ENCODE assay signal across 21 mouse cellular contexts in the genomic region with DNA sequence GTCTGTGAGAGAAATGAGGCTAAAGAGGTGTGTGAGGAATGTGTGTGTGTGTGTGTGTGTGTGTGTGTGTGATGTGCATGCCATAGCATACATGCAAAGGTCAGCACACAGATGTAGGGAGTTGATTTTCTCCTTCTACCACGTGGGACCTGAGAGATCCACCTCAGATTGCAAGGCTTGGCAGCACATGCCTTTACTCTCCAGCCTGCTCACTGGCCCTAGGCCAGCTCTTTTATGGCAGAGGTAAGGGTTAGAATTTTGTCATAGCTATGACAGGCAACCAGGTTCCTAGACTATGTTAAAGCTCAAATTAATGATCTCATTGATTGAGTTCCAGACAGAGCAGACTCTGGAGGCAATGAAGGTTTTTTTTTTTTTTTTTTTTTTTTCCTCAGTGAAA. TPM values are rescaled to one million over a fixed set of nuclear protein-coding genes. Genes with fewer than 3 reads are reported as not detected.
DNase-seq lines count a peak whose midpoint lies in the region; ATAC-seq and TF ChIP-seq lines count a peak whose summit lies in the region.
"Had no signal": no experiment of that assay in that cellular context is flagged by ENCODE, and none has a peak within 500 bp of the region (broad histone marks: within the 10 kb centered on the region; RNA-seq: fewer than 3 reads in every experiment).

No protein-coding gene starts in this region.

- H3K9ac ChIP-seq in kidney, embryonic 14.5 days (ENCODE audit: low read depth, low read length), result no peak overlapping the region
- no peak overlapping the region for H3K9ac ChIP-seq in lung, postnatal 0 days (replicated peaks; ENCODE audit: low read depth)
- H3K9ac ChIP-seq in limb, embryonic 14.5 days (ENCODE audit: low read depth, low read length, severe bottlenecking), result no peak overlapping the region
- H3K9ac ChIP-seq: liver, embryonic 15.5 days; midbrain, embryonic 12.5 days had no signal

- H3K4me2 ChIP-seq in kidney, embryonic 14.5 days (replicated peaks; ENCODE audit: low read depth, low read length), result no peak overlapping the region
- no peak overlapping the region for H3K4me2 ChIP-seq in lung, postnatal 0 days (replicated peaks; ENCODE audit: low read depth, low read length)
- H3K4me2 ChIP-seq in limb, embryonic 14.5 days (replicated peaks; ENCODE audit: low read depth, low read length, severe bottlenecking), result no peak overlapping the region
- H3K4me2 ChIP-seq: heart, embryonic 11.5 days; liver, embryonic 15.5 days; midbrain, embryonic 12.5 days had no signal

- 50% methylated on average over 1 of the region's 1 CpGs for WGBS in kidney, embryonic 14.5 days
- 26% methylated on average over 1 of the region's 1 CpGs for WGBS in lung, postnatal 0 days
- WGBS in limb, embryonic 14.5 days, result 26% methylated on average over 1 of the region's 1 CpGs

- peak; percentile 42 to 47 for DNase-seq in cerebellum, postnatal 14 days
- DNase-seq in cerebellum, adult 11 months, result no peak
- DNase-seq in kidney, postnatal 4 days, result no peak
- DNase-seq in lung, postnatal 0 days (ENCODE audit: low spot score), result peak; percentile 19
- no peak for DNase-seq in lung, postnatal 25 days (ENCODE audit: low spot score)
- DNase-seq in limb, embryonic 14.5 days (ENCODE audit: low spot score), result no peak
- DNase-seq: cerebellum, adult 11-12 months; gastrocnemius, adult 2 months; kidney, adult 8-10 months; kidney, postnatal 25 days; liver; thymus, adult 18-20 months; thymus, postnatal 36 days had no signal

- no peaks in the 10 kb centered on the region for H3K27me3 ChIP-seq in kidney, embryonic 14.5 days (ENCODE audit: control insufficient read depth, insufficient read depth, low read length)
- no peaks in the 10 kb centered on the region for H3K27me3 ChIP-seq in lung, postnatal 0 days (replicated peaks; ENCODE audit: insufficient read depth, low read length)
- no peaks in the 10 kb centered on the region for H3K27me3 ChIP-seq in limb, embryonic 14.5 days (ENCODE audit: control insufficient read depth, insufficient read depth, low read length)
- H3K27me3 ChIP-seq: liver, embryonic 15.5 days; midbrain, embryonic 12.5 days had no signal

- H3K4me1 ChIP-seq in kidney, embryonic 14.5 days (ENCODE audit: control insufficient read depth, insufficient read depth, low read length), result 0 out of 2 replicates have a peak, but pooled peaks cover 4% of the 10 kb centered on the region
- peaks cover 16% of the 10 kb centered on the region for H3K4me1 ChIP-seq in lung, postnatal 0 days (ENCODE audit: insufficient read depth, low read depth, low read length)
- peaks cover 15% of the 10 kb centered on the region for H3K4me1 ChIP-seq in limb, embryonic 14.5 days (ENCODE audit: control insufficient read depth, insufficient read depth, low read length)

- no peaks in the 10 kb centered on the region for H3K36me3 ChIP-seq in kidney, embryonic 14.5 days (ENCODE audit: control insufficient read depth, insufficient read depth, low read length)
- no peaks in the 10 kb centered on the region for H3K36me3 ChIP-seq in lung, postnatal 0 days (ENCODE audit: insufficient read depth, low read length)
- H3K36me3 ChIP-seq in limb, embryonic 14.5 days (ENCODE audit: control insufficient read depth, insufficient read depth, low read length), result no peaks in the 10 kb centered on the region
- H3K36me3 ChIP-seq: forebrain, embryonic 10.5 days; liver, embryonic 15.5 days; midbrain, embryonic 12.5 days had no signal

- TF ChIP-seq POLR2A in limb, embryonic 14.5 days (IDR thresholded peaks at IDR 0.05; ENCODE audit: borderline replicate concordance, extremely low read depth, insufficient read depth, insufficient read length), result no peak

- H3K27ac ChIP-seq in kidney, embryonic 14.5 days (ENCODE audit: low read depth, low read length), result no peak overlapping the region
- no peak overlapping the region for H3K27ac ChIP-seq in lung, postnatal 0 days (ENCODE audit: low read length)
- H3K27ac ChIP-seq in limb, embryonic 14.5 days (replicated peaks; ENCODE audit: low read depth, low read length), result no peak overlapping the region
- H3K27ac ChIP-seq: forebrain, embryonic 10.5 days; gastrocnemius, adult 2 months; liver, embryonic 15.5 days; macrophage; midbrain, embryonic 12.5 days had no signal

- no peak overlapping the region for H3K4me3 ChIP-seq in kidney, embryonic 14.5 days (ENCODE audit: low read length)
- H3K4me3 ChIP-seq in lung, postnatal 0 days (ENCODE audit: low read depth, low read length), result no peak overlapping the region
- no peak overlapping the region for H3K4me3 ChIP-seq in limb, embryonic 14.5 days (replicated peaks; ENCODE audit: low read length)
- H3K4me3 ChIP-seq: forebrain, embryonic 10.5 days; gastrocnemius, adult 2 months; liver, embryonic 15.5 days; midbrain, embryonic 12.5 days had no signal

- no peak for TF ChIP-seq EP300 in lung, postnatal 0 days (IDR thresholded peaks at IDR 0.05)

- peak; percentile 39 for ATAC-seq in kidney, embryonic 14.5 days (ENCODE audit: low FRiP score, low TSS enrichment)
- peak; percentile 38; the same call in 1 of the 2 replicates for ATAC-seq in lung, postnatal 0 days
- ATAC-seq in limb, embryonic 14.5 days (ENCODE audit: low FRiP score, low read depth), result peak; percentile 47; the same call in 1 of the 2 replicates
- ATAC-seq in megakaryocyte, adult 5-6 weeks (ENCODE audit: poor library complexity, severe bottlenecking), result no peak
- ATAC-seq: CD4-positive, CD25-positive, alpha-beta regulatory T cell, adult 4 months had no signal

- no peaks in the 10 kb centered on the region for H3K9me3 ChIP-seq in kidney, embryonic 14.5 days (ENCODE audit: control insufficient read depth, low read length)
- no peaks in the 10 kb centered on the region for H3K9me3 ChIP-seq in lung, postnatal 0 days (ENCODE audit: low read length)
- H3K9me3 ChIP-seq in limb, embryonic 14.5 days (ENCODE audit: control insufficient read depth, low read length), result no peaks in the 10 kb centered on the region
- H3K9me3 ChIP-seq: forebrain, embryonic 10.5 days; liver, embryonic 15.5 days; midbrain, embryonic 12.5 days had no signal

- no peak for TF ChIP-seq CTCF in lung, postnatal 0 days (IDR thresholded peaks at IDR 0.05)

RNA-seq across cellular contexts. Expression of a gene that starts 33.1 kb away (rescaled TPM):
- polyA plus RNA-seq in kidney, embryonic 14.5 days (2014; fragmentation: Nextera tagmentation; extraction: Ambion mirVana), result 23.5 and 45.1 TPM in 2 replicates
- 32.1 and 36.0 TPM in 2 replicates for polyA plus RNA-seq in lung, postnatal 0 days (2015; fragmentation: Nextera tagmentation; extraction: Ambion mirVana)
- 24.7 and 25.2 TPM in 2 replicates for polyA plus RNA-seq in limb, embryonic 14.5 days (2012; rRNA removed)
- polyA plus RNA-seq in limb, embryonic 14.5 days (2014; fragmentation: Nextera tagmentation; extraction: Ambion mirVana), result 66.4 and 70.5 TPM in 2 replicates
- 0.18 and 1.2 TPM in 2 replicates for total RNA-seq in megakaryocyte, adult 5-6 weeks (2015)
- 1.1 and 1.4 TPM in 2 replicates for total RNA-seq in megakaryocyte, adult 5-6 weeks (2017)
- polyA plus RNA-seq: macrophage had no signal

Comparison
In these comparisons a context has a peak if more than half of its experiments do, and no peak if none do; other contexts are left out.
1. DNase-seq: peak in cerebellum, postnatal 14 days (2 of 2) and lung, postnatal 0 days (single experiment); none in cerebellum, adult 11 months (single experiment), kidney, postnatal 4 days (0 of 2), lung, postnatal 25 days (single experiment) and limb, embryonic 14.5 days (single experiment).